Mouse (Mus musculus): ENCODE data around the gene Dlst. TPM values are rescaled to one million over a fixed set of nuclear protein-coding genes. Genes with fewer than 3 reads are reported as not detected.
"Not testable (repeated sequence)": the region's sequence is repeated elsewhere in the genome, so short reads cannot be mapped to it uniquely, and the experiment has no call there.

The Dlst gene
- polyA plus RNA-seq, 1 experiment from 2014 or later, result 146 TPM

DNA sequence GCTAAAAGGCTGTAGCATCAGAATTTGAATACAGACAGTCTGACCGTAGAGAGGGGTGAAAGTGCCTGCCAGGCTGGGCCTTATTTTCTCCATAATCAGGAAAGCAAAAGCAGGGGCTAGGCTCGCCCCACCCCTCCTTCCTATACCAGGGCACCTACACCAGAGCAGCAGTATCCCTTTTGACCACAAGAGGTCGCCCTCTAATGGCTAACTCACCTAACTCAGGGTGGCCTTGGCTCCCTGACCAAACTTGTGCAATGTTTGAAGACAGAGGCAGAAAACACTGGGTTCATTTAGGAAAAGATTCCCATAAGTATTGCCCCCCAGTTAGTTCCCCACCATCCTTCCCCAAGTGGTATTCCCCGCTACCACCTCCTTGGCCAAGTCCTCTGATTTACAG is 32.2 kb downstream of the Dlst start:
- no peak overlapping the region for H3K27ac ChIP-seq (ENCODE audit: low read length)
- WGBS, result 15% methylated on average over 4 of the region's 4 CpGs
- H3K4me1 ChIP-seq (ENCODE audit: control insufficient read depth, insufficient read depth, low read length), result peaks cover 18% of the 10 kb centered on the region; the same call in 1 of the 2 replicates
- H3K27me3 ChIP-seq (replicated peaks; ENCODE audit: control insufficient read depth, insufficient read depth, low read length), result no peaks in the 10 kb centered on the region; the same call in 1 of the 2 replicates
- no peak overlapping the region for H3K4me2 ChIP-seq (ENCODE audit: low read depth, low read length)
- no peak overlapping the region for H3K4me3 ChIP-seq (ENCODE audit: low read length)
- ATAC-seq, result no peak
- no peaks in the 10 kb centered on the region for H3K9me3 ChIP-seq (ENCODE audit: control insufficient read depth, low read length)
- H3K9ac ChIP-seq (ENCODE audit: low read depth, low read length), result no peak overlapping the region
- no peaks in the 10 kb centered on the region for H3K36me3 ChIP-seq (ENCODE audit: control insufficient read depth, insufficient read depth, low read length)

DNA sequence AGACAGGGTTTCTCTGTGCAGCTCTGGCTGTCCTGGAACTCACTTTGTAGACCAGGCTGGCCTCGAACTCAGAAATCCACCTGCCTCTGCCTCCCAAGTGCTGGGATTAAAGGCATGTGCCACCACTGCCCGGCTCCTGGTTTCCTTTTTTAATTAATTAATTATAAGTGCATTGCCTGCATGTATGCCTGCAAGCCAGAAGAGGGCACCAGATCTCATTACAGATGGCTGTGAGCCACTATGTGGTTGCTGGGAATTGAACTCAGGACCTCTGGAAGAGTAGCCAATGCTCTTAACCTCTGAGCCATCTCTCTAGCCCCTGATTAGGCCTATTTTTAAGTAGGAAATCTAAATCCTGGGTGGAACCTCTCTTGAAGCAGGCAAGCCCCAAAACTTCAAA is 33.6 kb downstream of the Dlst start:
- H3K36me3 ChIP-seq (ENCODE audit: control insufficient read depth, insufficient read depth, low read length); H3K9ac ChIP-seq (ENCODE audit: low read depth, low read length); H3K27ac ChIP-seq (ENCODE audit: low read length); H3K4me3 ChIP-seq (ENCODE audit: low read length); ATAC-seq; H3K27me3 ChIP-seq (replicated peaks; ENCODE audit: control insufficient read depth, insufficient read depth, low read length); H3K4me2 ChIP-seq (ENCODE audit: low read depth, low read length); H3K9me3 ChIP-seq (ENCODE audit: control insufficient read depth, low read length): not testable (repeated sequence)
- peaks cover 13% of the 10 kb centered on the region; the same call in 1 of the 2 replicates for H3K4me1 ChIP-seq (ENCODE audit: control insufficient read depth, insufficient read depth, low read length)
- WGBS, result 80% methylated on average over 2 of the region's 2 CpGs

DNA sequence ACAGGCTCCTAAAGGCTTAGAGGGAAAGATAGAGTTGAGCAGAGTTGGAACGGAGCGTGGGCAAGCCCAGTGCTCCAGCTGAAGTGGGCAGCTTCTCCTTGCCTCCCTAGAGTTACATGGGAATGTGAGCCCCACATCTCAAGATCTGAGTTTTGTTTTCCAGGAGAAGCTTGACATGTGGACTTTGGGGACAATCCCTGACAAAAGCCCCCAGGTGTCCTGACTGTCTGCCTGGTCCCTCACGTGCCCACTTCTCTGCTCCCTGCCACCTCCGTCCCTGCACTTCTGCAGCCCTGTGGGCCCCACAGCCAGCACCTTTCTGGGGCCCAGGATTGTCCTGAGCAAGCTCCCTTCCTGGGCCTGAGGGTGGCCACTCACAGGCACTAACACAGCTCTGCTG is 34.2 kb downstream of the Dlst start:
- Histone ChIP-seq H3K4me1 (ENCODE audit: control insufficient read depth, insufficient read depth, low read length) (peaks cover 13% of the 10 kb centered on the region; the same call in 1 of the 2 replicates), H3K27me3 (replicated peaks; ENCODE audit: control insufficient read depth, insufficient read depth, low read length) (no peaks in the 10 kb centered on the region; the same call in 1 of the 2 replicates), H3K9me3 (ENCODE audit: control insufficient read depth, low read length) (no peaks in the 10 kb centered on the region), H3K27ac (ENCODE audit: low read length) (no peak overlapping the region), H3K9ac (ENCODE audit: low read depth, low read length) (no peak overlapping the region), H3K36me3 (ENCODE audit: control insufficient read depth, insufficient read depth, low read length) (no peaks in the 10 kb centered on the region), H3K4me3 (ENCODE audit: low read length) (no peak overlapping the region), H3K4me2 (ENCODE audit: low read depth, low read length) (no peak overlapping the region)
- 99% methylated on average over 4 of the region's 4 CpGs for WGBS
- ATAC-seq, result no peak

DNA sequence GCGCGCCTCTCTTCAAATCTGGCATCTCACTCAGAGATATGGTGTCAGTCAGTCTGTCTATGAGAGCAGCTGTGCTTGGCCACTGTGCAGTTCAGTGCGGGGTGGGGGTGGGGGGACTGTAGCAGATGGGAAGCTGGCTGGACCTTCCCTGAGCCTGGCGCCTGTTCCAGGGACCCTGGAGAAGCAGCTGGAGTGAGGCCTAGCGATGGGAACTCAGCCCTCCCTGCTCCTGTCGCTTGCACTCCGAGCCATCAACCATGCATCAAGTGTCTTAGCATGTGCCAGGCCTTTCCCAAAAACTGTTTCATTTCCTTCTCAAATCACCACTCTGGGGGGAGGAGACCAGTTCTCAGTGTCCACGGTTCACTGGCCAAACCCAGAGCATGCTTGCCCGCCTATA is 35.0 kb downstream of the Dlst start:
- peak overlapping the region; percentile 54; the same call in 1 of the 2 replicates for H3K27ac ChIP-seq (ENCODE audit: low read length)
- peaks cover 13% of the 10 kb centered on the region; the same call in 1 of the 2 replicates for H3K4me1 ChIP-seq (ENCODE audit: control insufficient read depth, insufficient read depth, low read length)

DNA sequence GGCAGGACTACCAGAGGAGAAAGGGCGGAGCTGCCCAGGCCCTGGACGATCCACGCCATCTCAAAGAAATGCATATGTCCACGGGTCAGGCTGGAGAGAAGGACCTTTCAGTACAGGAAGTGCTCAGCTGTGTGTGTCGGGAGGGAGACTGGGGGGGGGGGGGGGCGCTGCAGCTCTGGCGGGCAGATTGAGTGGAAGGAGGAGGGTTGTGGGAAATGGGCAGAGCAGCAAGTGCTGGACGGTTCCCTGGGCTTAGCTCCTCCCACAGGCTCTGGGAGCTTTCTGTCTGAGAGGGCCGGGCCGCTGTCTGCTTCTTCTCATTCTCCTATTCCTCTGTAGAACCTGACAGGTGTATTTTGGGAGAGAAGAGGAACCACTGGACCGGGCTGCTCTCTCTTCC is 35.7 kb downstream of the Dlst start:
- Histone ChIP-seq H3K4me3 (ENCODE audit: low read length) (no peak overlapping the region), H3K36me3 (ENCODE audit: control insufficient read depth, insufficient read depth, low read length) (no peaks in the 10 kb centered on the region), H3K4me2 (ENCODE audit: low read depth, low read length) (no peak overlapping the region), H3K9me3 (ENCODE audit: control insufficient read depth, low read length) (no peaks in the 10 kb centered on the region), H3K4me1 (ENCODE audit: control insufficient read depth, insufficient read depth, low read length) (peaks cover 17% of the 10 kb centered on the region; the same call in 1 of the 2 replicates), H3K27ac (ENCODE audit: low read length) (peak overlapping the region; percentile 54), H3K27me3 (replicated peaks; ENCODE audit: control insufficient read depth, insufficient read depth, low read length) (peaks cover 8% of the 10 kb centered on the region; the same call in 1 of the 2 replicates), H3K9ac (ENCODE audit: low read depth, low read length) (no peak overlapping the region)
- WGBS, result 24% methylated on average over 9 of the region's 11 CpGs
- ATAC-seq, result peak; percentile 43; the same call in 1 of the 2 replicates

More for the DNA sequence above, 35.0 kb downstream of the Dlst start:
- ATAC-seq, result peak; percentile 54
- Histone ChIP-seq H3K4me2 (ENCODE audit: low read depth, low read length) (no peak overlapping the region), H3K9ac (ENCODE audit: low read depth, low read length) (no peak overlapping the region), H3K36me3 (ENCODE audit: control insufficient read depth, insufficient read depth, low read length) (no peaks in the 10 kb centered on the region), H3K9me3 (ENCODE audit: control insufficient read depth, low read length) (no peaks in the 10 kb centered on the region), H3K27me3 (replicated peaks; ENCODE audit: control insufficient read depth, insufficient read depth, low read length) (peaks cover 3% of the 10 kb centered on the region; the same call in 1 of the 2 replicates), H3K4me3 (ENCODE audit: low read length) (no peak overlapping the region)
- WGBS, result 59% methylated on average over 9 of the region's 9 CpGs

DNA sequence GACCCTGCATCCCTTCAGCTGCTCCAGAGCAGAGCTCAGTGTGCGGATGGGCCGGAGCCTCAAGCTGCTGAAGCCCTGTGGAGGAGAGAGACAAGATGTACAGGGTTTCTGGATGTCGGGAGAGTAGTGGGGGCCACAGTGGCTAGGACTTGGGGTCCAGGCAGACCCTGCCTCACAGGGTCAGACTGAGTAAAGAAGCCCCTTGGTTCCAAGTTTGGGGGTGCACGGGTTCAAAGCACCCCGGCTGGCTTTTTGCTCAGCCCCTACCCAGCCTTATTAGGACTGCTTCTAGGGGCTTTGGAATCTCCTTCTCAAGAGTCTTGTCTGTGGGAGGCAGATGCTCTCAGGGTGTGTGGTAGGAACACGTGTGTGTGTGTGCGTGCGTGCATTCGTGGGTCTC is 36.2 kb downstream of the Dlst start:
- H3K4me3 ChIP-seq (ENCODE audit: low read length), result no peak overlapping the region
- no peak overlapping the region for H3K4me2 ChIP-seq (ENCODE audit: low read depth, low read length)
- no peaks in the 10 kb centered on the region for H3K9me3 ChIP-seq (ENCODE audit: control insufficient read depth, low read length)
- no peaks in the 10 kb centered on the region for H3K36me3 ChIP-seq (ENCODE audit: control insufficient read depth, insufficient read depth, low read length)
- H3K27me3 ChIP-seq (replicated peaks; ENCODE audit: control insufficient read depth, insufficient read depth, low read length), result peaks cover 11% of the 10 kb centered on the region; the same call in 1 of the 2 replicates
- H3K4me1 ChIP-seq (ENCODE audit: control insufficient read depth, insufficient read depth, low read length), result peaks cover 18% of the 10 kb centered on the region; the same call in 1 of the 2 replicates
- H3K9ac ChIP-seq (ENCODE audit: low read depth, low read length), result no peak overlapping the region
- no peak overlapping the region for H3K27ac ChIP-seq (ENCODE audit: low read length)
- WGBS, result 80% methylated on average over 9 of the region's 9 CpGs
- no peak for ATAC-seq

DNA sequence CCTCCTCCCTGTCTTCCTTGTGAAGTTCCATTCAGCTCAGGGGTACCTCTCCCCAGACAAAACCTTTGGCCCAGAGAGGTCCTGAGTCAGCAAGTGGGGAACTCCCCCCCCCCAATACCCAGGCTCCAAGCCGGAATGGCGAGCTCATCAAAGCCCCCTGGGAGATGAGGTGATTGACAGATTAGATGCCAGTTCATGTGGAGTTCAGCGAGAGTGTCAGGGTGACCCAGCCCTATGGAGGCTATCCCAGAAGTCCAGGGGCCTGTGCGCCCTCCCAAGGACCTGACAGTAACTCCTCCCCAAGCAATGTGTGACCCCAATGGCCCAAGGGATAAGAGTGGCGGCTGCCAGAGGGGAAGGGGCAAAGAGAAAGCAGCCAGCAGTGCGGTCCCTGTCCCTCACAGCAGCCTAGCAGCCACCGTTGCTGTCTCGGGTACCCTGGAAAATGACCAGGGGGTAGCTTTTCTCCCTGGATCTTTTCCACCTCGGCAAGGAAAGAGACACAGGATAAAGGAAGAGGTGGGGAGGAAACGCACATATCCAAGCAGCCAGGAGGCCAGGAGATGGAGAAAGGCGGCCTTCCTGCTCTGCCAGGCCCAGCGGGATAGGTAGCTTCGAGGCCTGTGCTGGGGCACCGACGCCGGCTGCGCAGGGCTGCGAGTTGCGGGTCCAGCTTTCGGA is 39.8 kb downstream of the Dlst start:
- Histone ChIP-seq H3K9me3 (ENCODE audit: control insufficient read depth, low read length) (no peaks in the 10 kb centered on the region), H3K9ac (ENCODE audit: low read depth, low read length) (peak overlapping the region; percentile 36), H3K4me1 (ENCODE audit: control insufficient read depth, insufficient read depth, low read length) (peaks cover 15% of the 10 kb centered on the region; the same call in 1 of the 2 replicates), H3K36me3 (ENCODE audit: control insufficient read depth, insufficient read depth, low read length) (no peaks in the 10 kb centered on the region), H3K4me3 (ENCODE audit: low read length) (peak overlapping the region; percentile 37), H3K27ac (ENCODE audit: low read length) (no peak overlapping the region), H3K4me2 (ENCODE audit: low read depth, low read length) (peak overlapping the region; percentile 52), H3K27me3 (replicated peaks; ENCODE audit: control insufficient read depth, insufficient read depth, low read length) (peaks cover 11% of the 10 kb centered on the region; the same call in 1 of the 2 replicates)
- 18% methylated on average over 20 of the region's 20 CpGs for WGBS
- no peak; the same call in 1 of the 2 replicates for ATAC-seq

DNA sequence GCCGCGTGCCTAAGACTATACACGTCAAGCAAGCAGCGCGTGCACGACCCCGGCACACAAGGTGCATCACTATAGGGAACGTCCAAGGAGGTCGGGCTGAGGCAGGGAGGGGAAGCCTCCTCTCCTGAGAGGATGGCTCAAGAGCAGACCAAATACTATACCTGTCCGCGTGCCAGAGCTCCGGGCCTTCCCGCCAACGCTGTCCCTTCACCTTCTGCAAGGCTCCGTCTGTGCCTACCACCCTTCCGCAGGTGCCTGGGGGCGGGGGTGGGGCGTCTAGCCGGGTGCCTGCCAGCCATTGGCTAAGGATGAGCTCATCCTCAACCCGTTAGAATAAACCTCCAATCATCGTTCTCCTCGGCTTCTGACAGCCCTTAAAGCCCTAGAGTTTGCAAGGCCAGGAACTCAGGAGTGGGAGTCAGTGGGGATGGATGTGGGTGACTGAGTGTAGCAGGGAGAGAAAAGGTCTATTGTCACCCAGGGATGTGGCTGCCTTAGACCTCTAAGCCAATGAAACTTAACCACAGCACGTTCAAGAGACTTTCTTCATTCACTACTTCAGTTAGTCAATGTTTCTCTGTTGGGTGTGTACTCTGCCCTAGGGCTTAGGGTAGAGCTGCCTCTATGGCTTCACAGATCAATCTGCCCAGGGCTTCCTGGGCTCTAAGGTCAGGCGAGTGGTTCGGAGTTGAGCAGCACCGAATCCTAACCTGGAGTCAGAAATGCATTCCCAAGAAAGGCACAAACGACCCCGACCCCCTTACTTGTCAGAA is 40.6 kb downstream of the Dlst start, which contains the start of gene Rps6kl1:
Rps6kl1 (minus strand) TSS at position 263 of the 773 bp plus-strand sequence.
- no peaks in the 10 kb centered on the region for H3K9me3 ChIP-seq (ENCODE audit: control insufficient read depth, low read length)
- peaks cover 11% of the 10 kb centered on the region; the same call in 1 of the 2 replicates for H3K27me3 ChIP-seq (replicated peaks; ENCODE audit: control insufficient read depth, insufficient read depth, low read length)
- H3K36me3 ChIP-seq (ENCODE audit: control insufficient read depth, insufficient read depth, low read length), result no peaks in the 10 kb centered on the region
- peak within 1 kb of the TSS; percentile 37 for H3K4me3 ChIP-seq (ENCODE audit: low read length)
- peak within 1 kb of the TSS; percentile 52 for H3K4me2 ChIP-seq (ENCODE audit: low read depth, low read length)
- H3K4me1 ChIP-seq (ENCODE audit: control insufficient read depth, insufficient read depth, low read length), result peaks cover 11% of the 10 kb centered on the region; the same call in 1 of the 2 replicates
- peak; percentile 80 for ATAC-seq
- H3K27ac ChIP-seq (ENCODE audit: low read length), result no peak within 1 kb of the TSS
- H3K9ac ChIP-seq (ENCODE audit: low read depth, low read length), result peak within 1 kb of the TSS; percentile 36
- 15% methylated on average over 28 of the region's 28 CpGs for WGBS

DNA sequence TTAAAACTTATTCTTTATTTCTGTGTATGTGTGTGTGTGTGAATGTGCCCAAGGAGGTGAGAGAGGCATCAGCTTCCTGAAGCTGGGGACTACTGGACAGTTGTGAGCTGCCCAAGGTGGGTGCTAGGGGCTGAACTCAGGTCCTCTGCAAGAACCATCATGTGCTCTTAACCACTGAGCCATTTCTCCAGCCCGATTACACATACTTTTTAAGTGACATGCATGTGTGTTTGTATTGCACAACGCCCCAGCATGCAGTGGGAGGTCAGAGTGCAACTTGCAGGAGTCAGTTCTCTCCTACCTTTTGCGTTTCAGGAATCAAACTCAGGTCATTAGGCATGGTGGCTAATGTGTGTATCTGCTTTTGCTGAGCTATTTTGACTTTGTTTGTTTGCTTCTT is 42.4 kb downstream of the Dlst start:
- Histone ChIP-seq H3K27me3 (replicated peaks; ENCODE audit: control insufficient read depth, insufficient read depth, low read length) (peaks cover 11% of the 10 kb centered on the region; the same call in 1 of the 2 replicates), H3K9ac (ENCODE audit: low read depth, low read length) (no peak overlapping the region), H3K4me3 (ENCODE audit: low read length) (no peak overlapping the region), H3K4me1 (ENCODE audit: control insufficient read depth, insufficient read depth, low read length) (0 out of 2 replicates have a peak, but pooled peaks cover 4% of the 10 kb centered on the region), H3K27ac (ENCODE audit: low read length) (no peak overlapping the region), H3K9me3 (ENCODE audit: control insufficient read depth, low read length) (no peaks in the 10 kb centered on the region), H3K36me3 (ENCODE audit: control insufficient read depth, insufficient read depth, low read length) (no peaks in the 10 kb centered on the region), H3K4me2 (ENCODE audit: low read depth, low read length) (no peak overlapping the region)
- WGBS, result 56% methylated on average over 3 of the region's 3 CpGs
- ATAC-seq, result peak; percentile 59

Data from intestine, embryonic 16.5 days (tissue).